Mouse (Mus musculus): ENCODE measurements around the gene 4930402F06Rik.

DNA sequence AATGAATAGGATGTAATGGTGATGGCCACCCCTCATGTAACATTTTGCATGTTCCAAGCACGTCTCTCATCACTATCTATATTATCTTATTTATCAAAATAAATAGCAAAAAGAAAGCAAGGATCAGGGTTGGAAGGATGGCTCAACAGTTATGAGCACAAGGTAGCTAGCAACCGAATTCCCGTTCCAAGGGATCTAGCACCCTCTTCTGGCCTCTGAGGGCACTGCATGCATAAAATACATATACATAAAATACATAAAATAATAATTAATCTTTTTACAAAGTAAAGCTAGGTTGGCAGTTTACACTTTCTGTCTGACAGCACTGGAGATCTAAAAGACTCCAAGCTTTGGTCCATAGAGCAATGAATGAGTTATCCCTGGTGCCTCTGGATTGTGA lies 24.0 kb downstream of the 4930402F06Rik start:
- no peak for TF ChIP-seq GATA1 (IDR thresholded peaks at IDR 0.05; ENCODE audit: borderline replicate concordance, low read length)
- no peak for TF ChIP-seq FLI1 (IDR thresholded peaks at IDR 0.05; ENCODE audit: low read length)
